Mouse (Mus musculus): Measurements from ENCODE around the gene Bphl. TPM values are rescaled to one million over a fixed set of nuclear protein-coding genes. Genes with fewer than 3 reads are reported as not detected.

Gene Bphl
- total RNA-seq (2012; rRNA removed), result 9.6 and 10.5 TPM in 2 replicates

GRCm38 (mm10) chr13:34037172-34038055 is at the start of gene Bphl:
Gene Bphl (plus strand): TSS chr13:34037597.
- Histone ChIP-seq H3K9me3 (ENCODE audit: control insufficient read depth, insufficient read depth, low read depth, low read length) (no peaks in the 10 kb centered on the region), H3K36me3 (ENCODE audit: control insufficient read depth, insufficient read depth, low read length, poor library complexity, severe bottlenecking) (peaks cover 7% of the 10 kb centered on the region; the same call in 1 of the 2 replicates), H3K9ac (ENCODE audit: insufficient read depth, low read depth, low read length, poor library complexity, severe bottlenecking) (peak within 1 kb of the TSS; percentile 88), H3K4me3 (ENCODE audit: insufficient read depth in 1 of 2, low read depth in 1 of 2, low read length in 2 of 2, poor library complexity in 1 of 2, severe bottlenecking in 1 of 2) (peak within 1 kb of the TSS; percentile 86 to 94), H3K4me1 (ENCODE audit: control insufficient read depth in 2 of 2, insufficient read depth in 2 of 2, low read length in 2 of 2, poor library complexity in 1 of 2) (peaks cover 4% of the 10 kb centered on the region in 2 experiments; a peak in 1 of 4 replicates), H3K27ac (ENCODE audit: insufficient read depth, low read depth, low read length, poor library complexity, severe bottlenecking) (no peak within 1 kb of the TSS; the same call in 1 of the 2 replicates)
- TF ChIP-seq ZNF384 (IDR thresholded peaks at IDR 0.05; ENCODE audit: low read depth, low read length), result no peak
- in situ Hi-C loops (cut with MboI; ENCODE audit: low sequenced_read_pairs in 2 of 2, unreplicated experiment in 2 of 2), result no loop called here
- peak; percentile 91 for DNase-seq (ENCODE audit: low read depth, low spot score)

- Histone ChIP-seq H3K4me3 (ENCODE audit: insufficient read depth in 1 of 2, low read depth in 1 of 2, low read length in 2 of 2, poor library complexity in 1 of 2, severe bottlenecking in 1 of 2) (no peak overlapping the region), H3K4me1 (ENCODE audit: control insufficient read depth in 2 of 2, insufficient read depth in 2 of 2, low read length in 2 of 2, poor library complexity in 1 of 2) (peaks cover 5 to 6% of the 10 kb centered on the region in 2 experiments; a peak in 2 of 4 replicates), H3K27ac (ENCODE audit: insufficient read depth, low read depth, low read length, poor library complexity, severe bottlenecking) (no peak overlapping the region; the same call in 1 of the 2 replicates), H3K36me3 (ENCODE audit: control insufficient read depth, insufficient read depth, low read length, poor library complexity, severe bottlenecking) (no peaks in the 10 kb centered on the region), H3K9ac (ENCODE audit: insufficient read depth, low read depth, low read length, poor library complexity, severe bottlenecking) (no peak overlapping the region), H3K9me3 (ENCODE audit: control insufficient read depth, insufficient read depth, low read depth, low read length) (no peaks in the 10 kb centered on the region)
- in situ Hi-C loops (cut with MboI; ENCODE audit: low sequenced_read_pairs in 2 of 2, unreplicated experiment in 2 of 2), result no loop called here
- DNase-seq (ENCODE audit: low read depth, low spot score), result no peak
- TF ChIP-seq ZC3H11A (IDR thresholded peaks at IDR 0.05; ENCODE audit: borderline replicate concordance, low read depth, low read length) (no peak), CHD2 (IDR thresholded peaks at IDR 0.05; ENCODE audit: low read depth, low read length) (no peak), HCFC1 (IDR thresholded peaks at IDR 0.05; ENCODE audit: borderline replicate concordance, insufficient read depth, low read length) (no peak), MAFK (IDR thresholded peaks at IDR 0.05; ENCODE audit: insufficient read depth, low read depth, low read length) (no peak), ZNF384 (IDR thresholded peaks at IDR 0.05; ENCODE audit: low read depth, low read length) (no peak)
These were observed 47.8 kb upstream of the Bphl start for GRCm38 (mm10) chr13:33989625-33990024.

GRCm38 (mm10) chr13:33995197-33995596 is 42.2 kb upstream of the Bphl start:
- in situ Hi-C loops (cut with MboI; ENCODE audit: low sequenced_read_pairs in 2 of 2, unreplicated experiment in 2 of 2), result no loop called here
- no peaks in the 10 kb centered on the region for H3K36me3 ChIP-seq (ENCODE audit: control insufficient read depth, insufficient read depth, low read length, poor library complexity, severe bottlenecking)
- TF ChIP-seq HCFC1 (IDR thresholded peaks at IDR 0.05; ENCODE audit: borderline replicate concordance, insufficient read depth, low read length), result no peak
- TF ChIP-seq ZC3H11A (IDR thresholded peaks at IDR 0.05; ENCODE audit: borderline replicate concordance, low read depth, low read length), result peak; percentile 78
- no peak for TF ChIP-seq MAFK (IDR thresholded peaks at IDR 0.05; ENCODE audit: insufficient read depth, low read depth, low read length)

GRCm38 (mm10) chr13:34002058-34003006 is 35.1 kb upstream of the Bphl start, which contains the start of the genes Ripk1 and Serpinb6a:
Gene Ripk1 (plus strand): TSS chr13:34002363.
Gene Serpinb6a (minus strand): TSS chr13:34002794.
- peak within 1 kb of the TSS; percentile 82 to 95 for H3K4me3 ChIP-seq (ENCODE audit: insufficient read depth in 1 of 2, low read depth in 1 of 2, low read length in 2 of 2, poor library complexity in 1 of 2, severe bottlenecking in 1 of 2)
- in situ Hi-C loops (cut with MboI; ENCODE audit: low sequenced_read_pairs in 2 of 2, unreplicated experiment in 2 of 2), result no loop called here
- H3K27ac ChIP-seq (ENCODE audit: insufficient read depth, low read depth, low read length, poor library complexity, severe bottlenecking), result no peak within 1 kb of the TSS

More at GRCm38 (mm10) chr13:33995197-33995596, 42.2 kb upstream of the Bphl start:
- no peak overlapping the region for H3K9ac ChIP-seq (ENCODE audit: insufficient read depth, low read depth, low read length, poor library complexity, severe bottlenecking)
- H3K4me1 ChIP-seq (ENCODE audit: control insufficient read depth in 2 of 2, insufficient read depth in 2 of 2, low read length in 2 of 2, poor library complexity in 1 of 2), result 0 out of 4 replicates have a peak, but pooled peaks cover 0 to 1% of the 10 kb centered on the region in 2 experiments
- H3K4me3 ChIP-seq (ENCODE audit: insufficient read depth in 1 of 2, low read depth in 1 of 2, low read length in 2 of 2, poor library complexity in 1 of 2, severe bottlenecking in 1 of 2), result no peak overlapping the region
- no peak overlapping the region for H3K27ac ChIP-seq (ENCODE audit: insufficient read depth, low read depth, low read length, poor library complexity, severe bottlenecking)
- H3K9me3 ChIP-seq (ENCODE audit: control insufficient read depth, insufficient read depth, low read depth, low read length), result no peaks in the 10 kb centered on the region
- peak; percentile 82 for DNase-seq (ENCODE audit: low read depth, low spot score)

More at GRCm38 (mm10) chr13:34002058-34003006, 35.1 kb upstream of the Bphl start, which contains the start of the genes Ripk1 and Serpinb6a:
- 0 out of 4 replicates have a peak, but pooled peaks cover 0 to 5% of the 10 kb centered on the region in 2 experiments for H3K4me1 ChIP-seq (ENCODE audit: control insufficient read depth in 2 of 2, insufficient read depth in 2 of 2, low read length in 2 of 2, poor library complexity in 1 of 2)
- TF ChIP-seq HCFC1 (IDR thresholded peaks at IDR 0.05; ENCODE audit: borderline replicate concordance, insufficient read depth, low read length), result 0 out of 2 replicates have a peak, but pooled peaks have one; percentile 37
- TF ChIP-seq CHD2 (IDR thresholded peaks at IDR 0.05; ENCODE audit: low read depth, low read length), result no peak
- peak; percentile 64; the same call in 1 of the 2 replicates for TF ChIP-seq ZNF384 (IDR thresholded peaks at IDR 0.05; ENCODE audit: low read depth, low read length)
- H3K9me3 ChIP-seq (ENCODE audit: control insufficient read depth, insufficient read depth, low read depth, low read length), result no peaks in the 10 kb centered on the region
- peak; percentile 75 for DNase-seq (ENCODE audit: low read depth, low spot score)
- H3K9ac ChIP-seq (ENCODE audit: insufficient read depth, low read depth, low read length, poor library complexity, severe bottlenecking), result peak within 1 kb of the TSS; percentile 88
- H3K36me3 ChIP-seq (ENCODE audit: control insufficient read depth, insufficient read depth, low read length, poor library complexity, severe bottlenecking), result no peaks in the 10 kb centered on the region
